Mouse (Mus musculus) erythroid progenitor cell, adult 5-6 weeks (primary cell): Measurements from ENCODE around the gene Dhx29. TPM values are rescaled to one million over a fixed set of nuclear protein-coding genes. Genes with fewer than 3 reads are reported as not detected.

Source experiments
- ATAC-seq: replicated peaks from 2 replicates; pipeline ENCODE4 v1.8.0; 2016; ENCODE audit warnings: moderate number of reproducible peaks, mild to moderate bottlenecking, moderate TSS enrichment, inconsistent platforms; ENCODE audit not compliant: poor library complexity, low FRiP score, severe bottlenecking
- total RNA-seq, 2 experiments: library from RNA; stranded (forward) in 1 of 2; stranded (reverse) in 1 of 2; fragments of 150-400 nt in 1 of 2; fragments of 186-747, 209-891 nt in 1 of 2; gene quantifications; 2 replicates each; pipeline versions ENCODE4 v1.2.3 to v1.2.4; 2015 to 2017; ENCODE audit warnings: low replicate concordance in 2 of 2

Dhx29 gene
- total RNA-seq (2015; ENCODE audit: low replicate concordance) (3.2 and 4.6 TPM in 2 replicates), total RNA-seq (2017; ENCODE audit: low replicate concordance) (3.7 and 5.1 TPM in 2 replicates)

GRCm38 (mm10) chr13:112927287-112928001 is at the start of gene Dhx29, which contains the start of gene Mtrex:
TSS of gene Dhx29 (plus strand) at chr13:112927454.
TSS of gene Mtrex (minus strand) at chr13:112927398.
- peak; percentile 94 for ATAC-seq

- no peak for ATAC-seq
Observed at GRCm38 (mm10) chr13:112887234-112887633, 40.0 kb upstream of the Dhx29 start.

- ATAC-seq: no peak
Observed at GRCm38 (mm10) chr13:112902176-112902575, 25.1 kb upstream of the Dhx29 start.

DNA sequence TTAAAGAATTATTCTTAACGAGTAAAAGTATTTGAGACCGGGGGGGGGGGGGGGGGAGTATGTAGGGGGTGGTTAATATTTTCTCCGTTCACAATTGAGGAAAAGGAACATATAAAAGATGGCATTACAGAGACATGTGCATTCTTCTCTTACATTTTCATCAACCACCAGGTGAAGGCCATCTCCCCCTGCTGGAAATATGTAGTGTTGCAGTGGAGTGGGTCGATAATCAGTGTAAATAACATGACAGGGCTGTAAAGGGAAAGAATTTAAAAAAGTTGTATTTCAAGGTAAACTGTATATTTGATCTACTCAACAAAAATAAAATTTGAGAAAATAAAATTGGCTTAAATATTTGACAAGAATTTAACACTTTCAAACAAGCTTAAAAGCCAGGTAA is 17.6 kb upstream of the Dhx29 start:
- ATAC-seq: peak; percentile 87

- ATAC-seq: no peak
Observed at GRCm38 (mm10) chr13:112910434-112910833, 16.8 kb upstream of the Dhx29 start.

DNA sequence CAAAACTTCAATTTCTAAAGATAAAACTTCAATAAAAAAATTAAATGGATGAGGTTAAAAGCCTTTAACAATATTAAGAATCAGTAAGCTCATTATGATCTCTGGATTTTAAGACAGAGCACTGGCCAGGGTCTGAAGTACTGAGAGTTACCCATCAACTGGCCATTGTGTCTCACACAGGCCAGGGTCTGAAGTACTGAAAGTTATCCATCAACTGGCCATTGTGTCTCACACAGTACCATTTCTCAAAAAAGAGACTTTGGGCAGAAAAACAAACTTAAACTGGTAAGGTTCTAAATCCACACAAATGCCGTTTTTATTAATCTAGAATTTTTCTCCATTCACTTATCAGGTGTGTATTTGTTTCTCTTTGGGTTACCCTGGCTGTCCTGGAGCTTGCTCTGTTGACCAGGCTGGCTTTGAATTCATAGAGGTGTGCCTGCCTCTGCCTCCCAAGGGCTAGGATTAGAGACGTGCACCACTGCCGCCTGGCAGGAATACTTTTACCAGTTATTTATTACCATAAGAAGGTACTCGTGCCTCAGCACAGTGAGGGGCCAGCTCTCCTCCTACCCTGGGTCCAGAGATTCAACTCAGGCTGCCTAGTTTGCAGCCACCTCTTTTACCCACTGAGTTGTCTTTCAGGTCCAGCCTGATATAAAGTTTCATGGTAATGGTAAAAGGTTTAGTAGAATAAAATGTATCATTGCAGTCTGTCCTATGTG is 8.0 kb upstream of the Dhx29 start:
- no peak for ATAC-seq

GRCm38 (mm10) chr13:112920906-112921305 is 6.3 kb upstream of the Dhx29 start:
- ATAC-seq: no peak

- ATAC-seq: no peak
Observed at GRCm38 (mm10) chr13:112925266-112925665, 2.0 kb upstream of the Dhx29 start.

DNA sequence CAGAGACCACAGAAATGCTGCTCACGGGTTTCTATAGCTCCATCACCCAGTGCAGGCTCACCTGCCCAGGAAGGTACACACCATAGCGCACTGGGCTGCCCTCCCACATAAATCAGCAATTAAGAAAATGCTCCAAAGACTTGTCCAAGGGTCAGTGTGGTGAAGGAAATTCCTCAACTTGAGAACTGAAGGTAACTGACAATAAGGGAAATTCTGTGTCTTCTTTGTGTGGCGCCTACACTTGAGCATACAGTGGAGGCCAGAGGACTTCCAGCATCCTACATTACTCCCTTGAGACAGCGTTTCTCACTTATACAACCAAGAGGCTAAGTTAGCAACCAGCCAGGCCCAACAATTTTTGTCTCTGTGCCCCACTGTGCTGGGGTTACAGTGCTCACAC is 1.3 kb upstream of the Dhx29 start:
- no peak for ATAC-seq

DNA sequence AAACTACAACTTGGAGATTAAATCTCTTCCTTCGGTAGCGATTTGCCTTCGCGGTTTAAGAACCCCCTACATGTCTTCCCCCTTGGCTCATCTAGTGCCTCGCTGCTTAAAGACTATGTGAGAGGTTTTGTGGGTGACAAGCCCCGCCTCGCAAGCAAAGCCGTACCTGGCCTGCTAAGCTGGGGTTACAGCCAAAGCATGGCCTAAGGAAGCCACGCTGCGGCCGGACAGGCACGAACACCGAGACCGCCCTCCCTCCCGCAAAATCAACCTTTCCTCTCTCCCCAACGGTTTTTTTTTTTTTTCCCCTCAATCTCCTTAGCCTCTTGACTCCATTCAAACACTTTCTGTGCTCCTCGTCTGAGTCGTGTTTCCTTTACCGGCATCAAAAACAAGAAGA is 458 bp upstream of the Dhx29 start:
- peak; percentile 69 for ATAC-seq

- no peak; the same call in 1 of the 2 replicates for ATAC-seq
Observed at GRCm38 (mm10) chr13:112928038-112928668, 899 bp downstream of the Dhx29 start.

GRCm38 (mm10) chr13:112938130-112938529 is 10.9 kb downstream of the Dhx29 start:
- ATAC-seq: no peak

- no peak for ATAC-seq
Observed at GRCm38 (mm10) chr13:112941879-112942330, 14.7 kb downstream of the Dhx29 start.

DNA sequence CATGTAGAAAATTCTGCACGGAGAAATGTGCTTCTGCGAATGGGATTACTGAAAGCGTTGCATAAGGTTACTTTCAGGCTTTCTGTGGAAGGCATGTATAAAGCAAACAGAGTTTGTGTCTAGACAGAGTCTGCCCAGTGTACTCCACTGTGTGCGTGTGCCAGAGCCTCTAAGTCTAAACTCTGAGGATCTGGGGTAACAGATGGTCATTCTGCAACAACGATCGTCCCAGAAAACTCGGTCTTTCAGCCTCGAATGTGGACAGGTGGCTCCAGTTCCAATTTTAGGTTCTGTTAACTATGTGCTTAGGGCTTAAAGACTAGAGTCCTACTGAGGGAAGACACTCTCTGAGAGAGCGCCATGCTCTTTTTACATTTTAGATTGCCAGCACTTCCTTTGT is 18.1 kb downstream of the Dhx29 start:
- ATAC-seq: no peak

GRCm38 (mm10) chr13:112945900-112946299 is 18.6 kb downstream of the Dhx29 start:
- no peak for ATAC-seq

- ATAC-seq: no peak
Observed at GRCm38 (mm10) chr13:112954067-112954466, 26.8 kb downstream of the Dhx29 start.

DNA sequence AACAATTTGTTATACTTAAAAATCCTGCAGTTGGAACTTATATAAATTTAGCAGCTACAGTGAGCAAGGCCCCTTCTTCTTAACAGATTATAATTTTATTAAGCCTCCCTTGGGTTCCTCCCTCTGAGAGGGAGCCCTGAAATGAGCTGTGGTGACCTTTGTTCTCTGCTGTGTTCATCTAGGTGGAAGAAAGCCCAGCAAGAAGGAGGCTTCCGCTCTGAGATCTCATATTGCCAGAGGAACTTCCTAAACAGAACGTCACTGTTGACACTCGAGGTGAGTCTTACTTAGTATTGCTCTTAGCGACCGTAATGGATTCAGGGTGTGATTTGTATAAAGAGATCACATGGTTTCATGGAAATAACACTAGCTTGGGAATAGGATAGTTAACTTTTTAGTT is 35.8 kb downstream of the Dhx29 start:
- ATAC-seq: no peak

GRCm38 (mm10) chr13:112964421-112964820 is 37.2 kb downstream of the Dhx29 start:
- no peak for ATAC-seq

DNA sequence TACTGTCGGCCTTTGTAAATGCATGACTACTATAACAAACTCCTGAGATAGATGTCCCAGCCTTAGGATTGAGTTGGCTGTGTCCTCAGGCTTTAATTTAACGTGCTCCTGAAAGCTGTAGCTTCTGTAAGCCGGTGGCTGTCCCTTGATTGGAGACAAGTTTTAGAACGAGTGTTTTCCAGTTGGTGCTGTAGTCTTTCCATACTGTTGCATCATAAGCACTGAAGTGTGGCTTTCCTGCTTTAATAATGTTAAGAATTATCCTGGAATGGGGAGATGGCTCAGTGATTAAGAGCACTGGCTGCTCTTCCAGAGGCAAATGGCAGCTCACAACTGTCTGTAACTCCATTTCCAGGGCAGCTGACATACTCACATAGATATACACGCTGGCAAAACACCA is 40.0 kb downstream of the Dhx29 start:
- ATAC-seq: no peak

- ATAC-seq: no peak
Observed at GRCm38 (mm10) chr13:112976720-112977119, 49.5 kb downstream of the Dhx29 start.
